Mouse (Mus musculus) MEL (cell line): Measurements from ENCODE around the gene Msmp.

ENCODE experiments used
- CHD1 ChIP-seq: IDR thresholded peaks from 2 replicates; pipeline ENCODE4 v1.6.1; 2012; ENCODE audit warnings: low read depth, mild to moderate bottlenecking, inconsistent platforms, low read length, improper control_type of control experiment
- CTCF ChIP-seq, 3 experiments: IDR thresholded peaks in 2 of 3; conservative IDR thresholded peaks in 1 of 3; 2 replicates each; pipeline ENCODE4 v1.5.1; 2011 to 2012; ENCODE audit warnings: low read length in 3 of 3, low read depth in 2 of 3, mild to moderate bottlenecking in 2 of 3, improper control_type of control experiment in 1 of 3, inconsistent platforms in 1 of 3, mixed read lengths in 1 of 3, moderate library complexity in 1 of 3; ENCODE audit not compliant: control insufficient read depth in 1 of 3, insufficient read depth in 1 of 3, poor library complexity in 1 of 3, severe bottlenecking in 1 of 3
- HCFC1 ChIP-seq: IDR thresholded peaks from 2 replicates; pipeline ENCODE4 v1.6.1; 2012; ENCODE audit warnings: low read depth, mild to moderate bottlenecking, inconsistent platforms, low read length, improper control_type of control experiment, moderate library complexity
- KAT2A ChIP-seq: conservative IDR thresholded peaks from 2 replicates; pipeline ENCODE4 v1.6.1; 2012; ENCODE audit warnings: low read depth, low read length, improper control_type of control experiment, inconsistent platforms
- NELFE ChIP-seq: IDR thresholded peaks from 2 replicates; pipeline ENCODE4 v1.6.1; 2011; ENCODE audit warnings: low read depth, low read length, improper control_type of control experiment
- POLR2A ChIP-seq, 2 experiments: IDR thresholded peaks; 2 replicates each; pipeline ENCODE4 v1.6.1; 2011 to 2012; ENCODE audit warnings: low read length in 2 of 2, mild to moderate bottlenecking in 2 of 2, control low read depth in 1 of 2, improper control_type of control experiment in 1 of 2, low read depth in 1 of 2, moderate library complexity in 1 of 2; ENCODE audit not compliant: control insufficient read depth in 1 of 2, insufficient read depth in 1 of 2, poor library complexity in 1 of 2
- SIN3A ChIP-seq: IDR thresholded peaks from 2 replicates; pipeline ENCODE4 v1.6.1; 2012; ENCODE audit warnings: low read length, improper control_type of control experiment, inconsistent platforms
- TCF12 ChIP-seq: IDR thresholded peaks from 2 replicates; pipeline ENCODE4 v1.6.1; 2014; ENCODE audit warnings: low read depth, mild to moderate bottlenecking, inconsistent platforms, low read length, improper control_type of control experiment, moderate library complexity
- USF1 ChIP-seq: IDR thresholded peaks from 2 replicates; pipeline ENCODE4 v1.6.1; 2014; ENCODE audit warnings: low read depth, mild to moderate bottlenecking, inconsistent platforms, low read length, improper control_type of control experiment, moderate library complexity
- ZC3H11A ChIP-seq: IDR thresholded peaks from 2 replicates; pipeline ENCODE4 v1.6.1; 2012; ENCODE audit warnings: low read depth, mild to moderate bottlenecking, inconsistent platforms, low read length, improper control_type of control experiment

DNA sequence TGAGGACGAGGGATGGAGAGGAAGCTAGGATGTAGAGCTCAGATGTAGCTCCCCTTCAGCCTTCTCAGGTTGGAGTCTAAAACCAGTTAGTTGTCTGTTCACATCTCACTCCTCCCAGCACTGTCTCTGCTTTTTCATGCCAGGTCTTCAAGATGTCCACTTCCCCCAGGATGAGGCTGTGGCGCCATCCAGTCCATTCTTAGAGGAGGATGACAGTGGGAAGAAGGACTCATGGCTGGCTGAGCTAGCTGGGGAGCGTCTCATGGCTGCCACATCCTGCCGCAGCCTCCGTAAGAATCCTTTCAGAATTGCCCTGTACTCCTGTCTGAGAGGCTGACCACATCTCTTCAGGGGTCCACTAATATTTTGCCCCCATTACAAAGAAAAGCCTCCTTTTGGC, 3.6 kb downstream of the Msmp start:
- TF ChIP-seq CTCF (IDR thresholded peaks at IDR 0.05 in 2 of 3, conservative IDR thresholded peaks at IDR 0.05 in 1 of 3; ENCODE audit: control insufficient read depth in 1 of 3, insufficient read depth in 1 of 3, low read depth in 2 of 3, low read length in 3 of 3, poor library complexity in 1 of 3, severe bottlenecking in 1 of 3) = no peak
- no peak for TF ChIP-seq KAT2A
- no peak for TF ChIP-seq ZC3H11A
- TF ChIP-seq HCFC1 = no peak
- no peak for TF ChIP-seq POLR2A (IDR thresholded peaks at IDR 0.05; ENCODE audit: control insufficient read depth in 1 of 2, insufficient read depth in 1 of 2, low read depth in 1 of 2, low read length in 2 of 2, poor library complexity in 1 of 2)
- no peak for TF ChIP-seq SIN3A
- TF ChIP-seq NELFE = no peak
- no peak for TF ChIP-seq USF1
- no peak for TF ChIP-seq TCF12
- no peak for TF ChIP-seq CHD1
